Mouse (Mus musculus) heart, adult 2 months (tissue): ENCODE data around the gene Ramp2.

ENCODE experiments used
- CTCF ChIP-seq: fragments of 200-600 bp; IDR thresholded peaks from 2 replicates; pipeline ENCODE4 v1.8.1; 2022; ENCODE audit warnings: antibody characterized with exemption, mild to moderate bottlenecking, moderate library complexity
- EP300 ChIP-seq: fragments of 200-500 bp; IDR thresholded peaks from 2 replicates; pipeline ENCODE4 v1.6.1; 2011; ENCODE audit warnings: low read depth, low read length, control low read depth; ENCODE audit not compliant: insufficient read depth
- POLR2A ChIP-seq: fragments of 200-500 bp; IDR thresholded peaks from 2 replicates; pipeline ENCODE4 v1.6.1; 2011; ENCODE audit warnings: mild to moderate bottlenecking, low read depth, low read length, control low read depth; ENCODE audit not compliant: insufficient read depth

- TF ChIP-seq POLR2A (peak; percentile 71), EP300 (peak; percentile 89), CTCF (peak; percentile 100)
Observed at GRCm38 (mm10) chr11:101302004-101302798, 56.4 kb downstream of the Ramp2 start, which contains the start of gene Becn1.
